Mouse (Mus musculus): Measurements from ENCODE around the gene Eddm3b. TPM values are rescaled to one million over a fixed set of nuclear protein-coding genes. Genes with fewer than 3 reads are reported as not detected.

Eddm3b gene
- total and polyA plus RNA-seq, 3 experiments = not detected

DNA sequence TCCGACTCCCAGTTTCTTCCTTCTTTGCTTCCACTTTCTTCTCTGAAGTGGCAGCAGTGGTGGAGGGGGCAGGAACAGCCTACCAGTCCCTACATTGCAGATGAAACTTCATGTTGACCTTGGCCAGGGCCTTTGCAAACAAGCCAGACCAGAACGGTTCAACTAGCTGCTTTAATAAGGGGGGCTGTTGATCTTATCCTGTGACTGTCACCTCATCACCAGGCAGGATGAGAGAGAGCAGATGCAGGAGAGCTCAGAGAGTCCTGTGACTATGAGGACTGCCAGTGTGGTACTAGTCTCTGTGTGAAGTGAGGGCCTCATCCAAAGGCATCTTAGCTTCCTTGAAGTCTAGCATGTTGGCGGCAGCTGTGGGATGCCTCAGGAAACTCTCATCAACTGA lies 33.8 kb downstream of the Eddm3b start:
- Histone ChIP-seq H3K9ac (ENCODE audit: control insufficient read depth, low read depth, low read length, poor library complexity, severe bottlenecking) (no peak overlapping the region), H3K27ac (ENCODE audit: control insufficient read depth, low read depth, low read length) (no peak overlapping the region), H3K4me3 (ENCODE audit: control insufficient read depth in 1 of 2, insufficient read depth in 1 of 2, low read depth in 2 of 2, low read length in 2 of 2) (no peak overlapping the region), H3K9me3 (replicated peaks; ENCODE audit: insufficient read depth, low read length) (no peaks in the 10 kb centered on the region), H3K4me1 (ENCODE audit: control insufficient read depth in 1 of 2, insufficient read depth in 2 of 2, low read length in 2 of 2) (peaks cover 4 to 9% of the 10 kb centered on the region in 2 experiments; a peak in 3 of 4 replicates), H3K36me3 (ENCODE audit: control insufficient read depth in 1 of 2, insufficient read depth in 2 of 2, low read length in 2 of 2) (peaks cover 0 to 9% of the 10 kb centered on the region in 2 experiments; a peak in 2 of 4 replicates), H3K27me3 (ENCODE audit: control insufficient read depth in 1 of 2, insufficient read depth in 2 of 2, low read length in 2 of 2) (no peaks in the 10 kb centered on the region), H3K79me2 (ENCODE audit: control insufficient read depth, insufficient read depth, low read length, poor library complexity) (no peaks in the 10 kb centered on the region)
- TF ChIP-seq HCFC1 (IDR thresholded peaks at IDR 0.05; ENCODE audit: low read depth, low read length) (no peak), GABPA (IDR thresholded peaks at IDR 0.05; ENCODE audit: low read depth, low read length) (no peak), KAT2A (conservative IDR thresholded peaks at IDR 0.05; ENCODE audit: low read depth, low read length) (no peak), UBTF (IDR thresholded peaks at IDR 0.05; ENCODE audit: borderline replicate concordance, insufficient read depth, low read depth, low read length) (no peak)
- no peak for DNase-seq (ENCODE audit: low read depth, low spot score)

- no peak overlapping the region for H3K4me3 ChIP-seq (ENCODE audit: control insufficient read depth in 1 of 2, insufficient read depth in 1 of 2, low read depth in 2 of 2, low read length in 2 of 2)
- no peaks in the 10 kb centered on the region for H3K36me3 ChIP-seq (ENCODE audit: control insufficient read depth in 1 of 2, insufficient read depth in 2 of 2, low read length in 2 of 2)
- no peaks in the 10 kb centered on the region for H3K9me3 ChIP-seq (replicated peaks; ENCODE audit: insufficient read depth, low read length)
- no peaks in the 10 kb centered on the region for H3K79me2 ChIP-seq (ENCODE audit: control insufficient read depth, insufficient read depth, low read length, poor library complexity)
- no peak overlapping the region for H3K27ac ChIP-seq (ENCODE audit: control insufficient read depth, low read depth, low read length)
- no peak overlapping the region for H3K9ac ChIP-seq (ENCODE audit: control insufficient read depth, low read depth, low read length, poor library complexity, severe bottlenecking)
- no peak for DNase-seq (ENCODE audit: low read depth, low spot score)
- no peaks in the 10 kb centered on the region for H3K27me3 ChIP-seq (ENCODE audit: control insufficient read depth in 1 of 2, insufficient read depth in 2 of 2, low read length in 2 of 2)
- TF ChIP-seq TCF12 (IDR thresholded peaks at IDR 0.05; ENCODE audit: low read depth, low read length) (no peak), TBP (IDR thresholded peaks at IDR 0.05; ENCODE audit: low read depth, low read length) (no peak), EP300 (IDR thresholded peaks at IDR 0.05; ENCODE audit: low read depth in 1 of 2, low read length in 2 of 2) (no peak), MYC (IDR thresholded peaks at IDR 0.05; ENCODE audit: low read depth, low read length) (no peak), ZKSCAN1 (IDR thresholded peaks at IDR 0.05; ENCODE audit: low read depth, low read length) (no peak), ZC3H11A (IDR thresholded peaks at IDR 0.05; ENCODE audit: low read depth, low read length) (no peak), UBTF (IDR thresholded peaks at IDR 0.05; ENCODE audit: borderline replicate concordance, insufficient read depth, low read depth, low read length) (no peak)
- peaks cover 0 to 4% of the 10 kb centered on the region in 2 experiments; a peak in 2 of 4 replicates for H3K4me1 ChIP-seq (ENCODE audit: control insufficient read depth in 1 of 2, insufficient read depth in 2 of 2, low read length in 2 of 2)
These were observed 34.9 kb downstream of the Eddm3b start for GRCm38 (mm10) chr14:51149164-51149563.

GRCm38 (mm10) chr14:51150206-51150831 lies 36.1 kb downstream of the Eddm3b start:
- no peaks in the 10 kb centered on the region for H3K9me3 ChIP-seq (replicated peaks; ENCODE audit: insufficient read depth, low read length)
- no peak overlapping the region for H3K9ac ChIP-seq (ENCODE audit: control insufficient read depth, low read depth, low read length, poor library complexity, severe bottlenecking)
- TF ChIP-seq USF1 (IDR thresholded peaks at IDR 0.05; ENCODE audit: low read depth, low read length) (no peak), EP300 (IDR thresholded peaks at IDR 0.05; ENCODE audit: low read depth in 1 of 2, low read length in 2 of 2) (peak in 1 of 2 experiments; percentile 14; a peak in 1 of 4 replicates), MXI1 (IDR thresholded peaks at IDR 0.05; ENCODE audit: low read depth, low read length) (no peak), ZC3H11A (IDR thresholded peaks at IDR 0.05; ENCODE audit: low read depth, low read length) (no peak), POLR2AphosphoS5 (IDR thresholded peaks at IDR 0.05; ENCODE audit: borderline replicate concordance, low read depth, low read length) (no peak), CTCF (IDR thresholded peaks at IDR 0.05 in 2 of 3, conservative IDR thresholded peaks at IDR 0.05 in 1 of 3; ENCODE audit: control insufficient read depth in 1 of 3, insufficient read depth in 1 of 3, low read depth in 2 of 3, low read length in 3 of 3, poor library complexity in 1 of 3, severe bottlenecking in 1 of 3) (no peak), ZNF384 (IDR thresholded peaks at IDR 0.05; ENCODE audit: low read depth, low read length) (no peak), JUND (IDR thresholded peaks at IDR 0.05; ENCODE audit: low read depth, low read length) (no peak), E2F4 (IDR thresholded peaks at IDR 0.05; ENCODE audit: borderline replicate concordance, low read depth, low read length) (no peak), MYB (IDR thresholded peaks at IDR 0.05; ENCODE audit: low read depth, low read length) (no peak), TCF12 (IDR thresholded peaks at IDR 0.05; ENCODE audit: low read depth, low read length) (peak; percentile 26; the same call in 1 of the 2 replicates), SIN3A (IDR thresholded peaks at IDR 0.05; ENCODE audit: low read length) (no peak), MAFK (IDR thresholded peaks at IDR 0.05; ENCODE audit: borderline replicate concordance, low read depth, low read length) (no peak), TAL1 (IDR thresholded peaks at IDR 0.05; ENCODE audit: low read length) (no peak), ETS1 (IDR thresholded peaks at IDR 0.05; ENCODE audit: low read depth, low read length) (no peak), ELF1 (IDR thresholded peaks at IDR 0.05; ENCODE audit: low read depth, low read length) (no peak)
- no peaks in the 10 kb centered on the region for H3K36me3 ChIP-seq (ENCODE audit: control insufficient read depth in 1 of 2, insufficient read depth in 2 of 2, low read length in 2 of 2)
- H3K27ac ChIP-seq (ENCODE audit: control insufficient read depth, low read depth, low read length) = no peak overlapping the region
- H3K27me3 ChIP-seq (ENCODE audit: control insufficient read depth in 1 of 2, insufficient read depth in 2 of 2, low read length in 2 of 2) = no peaks in the 10 kb centered on the region
- no peaks in the 10 kb centered on the region for H3K79me2 ChIP-seq (ENCODE audit: control insufficient read depth, insufficient read depth, low read length, poor library complexity)
- DNase-seq (ENCODE audit: low read depth, low spot score) = no peak
- H3K4me3 ChIP-seq (ENCODE audit: control insufficient read depth in 1 of 2, insufficient read depth in 1 of 2, low read depth in 2 of 2, low read length in 2 of 2) = no peak overlapping the region
- H3K4me1 ChIP-seq (ENCODE audit: control insufficient read depth in 1 of 2, insufficient read depth in 2 of 2, low read length in 2 of 2) = peaks cover 0 to 4% of the 10 kb centered on the region in 2 experiments; a peak in 2 of 4 replicates

Measured in MEL (cell line).